ENCODE assay signal across 8 mouse cellular contexts in genomic region chr3:36495436-36495835, GRCm38 (mm10). TPM values are rescaled to one million over a fixed set of nuclear protein-coding genes. Genes with fewer than 3 reads are reported as not detected.
DNase-seq lines count a peak whose midpoint lies in the region; ATAC-seq lines count a peak whose summit lies in the region.

No protein-coding gene starts in this region.

- no peak overlapping the region for H3K27ac ChIP-seq in hindbrain, embryonic 15.5 days (replicated peaks)

- H3K27me3 ChIP-seq in hindbrain, embryonic 15.5 days: peaks cover 4% of the 10 kb centered on the region; the same call in 1 of the 2 replicates

- no peak overlapping the region for H3K4me2 ChIP-seq in hindbrain, embryonic 15.5 days

- ATAC-seq in hindbrain, embryonic 15.5 days (ENCODE audit: low FRiP score, low read depth): peak; percentile 63

- H3K4me1 ChIP-seq in hindbrain, embryonic 15.5 days (replicated peaks): no peaks in the 10 kb centered on the region; the same call in 1 of the 2 replicates

- no peaks in the 10 kb centered on the region for H3K36me3 ChIP-seq in hindbrain, embryonic 15.5 days

- 8% methylated on average over 6 of the region's 6 CpGs for WGBS in hindbrain, embryonic 15.5 days

- DNase-seq in Muller cell, postnatal 12 days (ENCODE audit: inconsistent ontology term): peak; percentile 87
- peak; percentile 73 for DNase-seq in cerebellum, adult 9-11 months
- peak; percentile 83 to 89 for DNase-seq in frontal cortex, postnatal 36 days (ENCODE audit: low spot score in 2 of 2)
- DNase-seq in layer of hippocampus, postnatal 36 days: peak; percentile 80 to 81
- peak; percentile 85 to 90 for DNase-seq in lung, postnatal 4 days
- DNase-seq in retina, postnatal 7 days (ENCODE audit: low read depth, low spot score): peak; percentile 83
- peak; percentile 82 for DNase-seq in urinary bladder, adult 2 months (ENCODE audit: low spot score)

- H3K9ac ChIP-seq in hindbrain, embryonic 15.5 days: no peak overlapping the region

- H3K4me3 ChIP-seq in hindbrain, embryonic 15.5 days: no peak overlapping the region

- no peaks in the 10 kb centered on the region for H3K9me3 ChIP-seq in hindbrain, embryonic 15.5 days

RNA-seq across cellular contexts. Expression of gene 1810062G17Rik, which starts 19.7 kb away (rescaled TPM):
- polyA plus RNA-seq in hindbrain, embryonic 15.5 days (2015; fragmentation: Nextera tagmentation; extraction: Ambion mirVana): 0.22 TPM in 1 of 2 replicates, not detected in the other
- total RNA-seq in layer of hippocampus, postnatal 36 days (2021): not detected
- 2.6 and 3.4 TPM in 2 replicates for polyA plus RNA-seq in urinary bladder, adult 2 months (2012; rRNA removed)

RNA-seq across cellular contexts. Expression of gene Anxa5, which starts 19.7 kb away (rescaled TPM):
- polyA plus RNA-seq in hindbrain, embryonic 15.5 days (2015; fragmentation: Nextera tagmentation; extraction: Ambion mirVana): 70.3 and 88.7 TPM in 2 replicates
- total RNA-seq in layer of hippocampus, postnatal 36 days (2021): 10 to 100 TPM; 46.6 to 49.3 TPM
- 329 and 343 TPM in 2 replicates for polyA plus RNA-seq in urinary bladder, adult 2 months (2012; rRNA removed)

RNA-seq across cellular contexts. Expression of gene Gm11549, which starts 26.2 kb away (rescaled TPM):
- polyA plus RNA-seq in hindbrain, embryonic 15.5 days (2015; fragmentation: Nextera tagmentation; extraction: Ambion mirVana): 0.54 and 1.00 TPM in 2 replicates
- total RNA-seq in layer of hippocampus, postnatal 36 days (2021): 1 to 10 TPM; 2.1 to 2.5 TPM
- polyA plus RNA-seq in urinary bladder, adult 2 months (2012; rRNA removed): 0.04 and 0.07 TPM in 2 replicates

RNA-seq across cellular contexts. Expression of gene Exosc9, which starts 57.0 kb away (rescaled TPM):
- 77.9 and 82.7 TPM in 2 replicates for polyA plus RNA-seq in hindbrain, embryonic 15.5 days (2015; fragmentation: Nextera tagmentation; extraction: Ambion mirVana)
- 10 to 100 TPM; 36.0 to 42.3 TPM for total RNA-seq in layer of hippocampus, postnatal 36 days (2021)
- polyA plus RNA-seq in urinary bladder, adult 2 months (2012; rRNA removed): 28.6 and 29.0 TPM in 2 replicates
